Mouse (Mus musculus): ENCODE measurements around the gene Trdmt1. TPM values are rescaled to one million over a fixed set of nuclear protein-coding genes. Genes with fewer than 3 reads are reported as not detected.
A peak's percentile ranks its signal among the peaks of the same experiment; 100 is the strongest.

Trdmt1 gene
- polyA plus RNA-seq, 1 experiment from 2014 or later, result 6.6 TPM

GRCm38 (mm10) chr2:13548749-13549148 lies 4.3 kb upstream of the Trdmt1 start:
- ATAC-seq, result no peak
- WGBS (ENCODE audit: insufficient replicate concordance), result 71% methylated on average over 3 of the region's 3 CpGs
- Histone ChIP-seq H3K4me3 (no peak overlapping the region), H3K9ac (no peak overlapping the region), H3K9me3 (replicated peaks) (no peaks in the 10 kb centered on the region), H3K4me1 (peaks cover 15% of the 10 kb centered on the region), H3K27ac (no peak overlapping the region), H3K4me2 (no peak overlapping the region), H3K27me3 (replicated peaks) (no peaks in the 10 kb centered on the region), H3K36me3 (no peaks in the 10 kb centered on the region)

GRCm38 (mm10) chr2:13543519-13544124 lies 846 bp downstream of the Trdmt1 start:
- ATAC-seq, result peak; percentile 48
- Histone ChIP-seq H3K4me2 (peak overlapping the region; percentile 85), H3K4me1 (peaks cover 44% of the 10 kb centered on the region), H3K9ac (peak overlapping the region; percentile 79), H3K27ac (peak overlapping the region; percentile 96), H3K27me3 (replicated peaks) (no peaks in the 10 kb centered on the region), H3K9me3 (replicated peaks) (no peaks in the 10 kb centered on the region), H3K4me3 (peak overlapping the region; percentile 70), H3K36me3 (no peaks in the 10 kb centered on the region)
- 48% methylated on average over 8 of the region's 8 CpGs for WGBS (ENCODE audit: insufficient replicate concordance)

DNA sequence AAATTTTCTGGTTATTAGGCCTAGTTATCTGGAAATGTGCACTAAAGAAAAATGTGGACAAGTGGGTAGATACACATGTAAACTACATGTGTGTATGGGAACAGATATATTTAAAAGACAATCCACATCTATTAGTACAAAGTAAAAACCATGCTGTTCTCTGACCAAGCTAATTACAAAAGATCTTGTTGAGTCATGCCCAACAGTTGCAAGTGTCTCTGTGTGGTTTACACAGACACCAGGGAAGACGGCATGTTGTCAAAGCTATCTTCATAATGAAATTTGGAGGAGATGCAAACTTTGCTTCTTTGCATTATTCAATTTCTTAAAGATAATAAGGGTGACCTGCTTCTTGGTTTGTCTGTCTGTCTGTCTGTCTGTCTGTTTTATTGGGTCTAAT lies 4.6 kb downstream of the Trdmt1 start:
- WGBS (ENCODE audit: insufficient replicate concordance), result 44% methylated on average over 1 of the region's 1 CpGs
- Histone ChIP-seq H3K27me3 (replicated peaks) (no peaks in the 10 kb centered on the region), H3K4me3 (no peak overlapping the region), H3K27ac (peak overlapping the region; percentile 56; the same call in 1 of the 2 replicates), H3K4me1 (peaks cover 50% of the 10 kb centered on the region), H3K36me3 (no peaks in the 10 kb centered on the region), H3K9ac (no peak overlapping the region), H3K4me2 (no peak overlapping the region), H3K9me3 (replicated peaks) (no peaks in the 10 kb centered on the region)
- no peak for ATAC-seq

GRCm38 (mm10) chr2:13538704-13539377 lies 5.6 kb downstream of the Trdmt1 start:
- Histone ChIP-seq H3K9ac (peak overlapping the region; percentile 39; the same call in 1 of the 2 replicates), H3K4me1 (peaks cover 47% of the 10 kb centered on the region), H3K27ac (peak overlapping the region; percentile 56), H3K36me3 (no peaks in the 10 kb centered on the region), H3K4me3 (no peak overlapping the region), H3K27me3 (replicated peaks) (no peaks in the 10 kb centered on the region), H3K9me3 (replicated peaks) (no peaks in the 10 kb centered on the region), H3K4me2 (peak overlapping the region; percentile 45)
- 23% methylated on average over 6 of the region's 6 CpGs for WGBS (ENCODE audit: insufficient replicate concordance)
- ATAC-seq, result peak; percentile 66

GRCm38 (mm10) chr2:13538258-13538657 lies 6.2 kb downstream of the Trdmt1 start:
- Histone ChIP-seq H3K27ac (no peak overlapping the region; the same call in 1 of the 2 replicates), H3K9ac (no peak overlapping the region), H3K27me3 (replicated peaks) (no peaks in the 10 kb centered on the region), H3K4me2 (no peak overlapping the region), H3K4me3 (no peak overlapping the region), H3K9me3 (replicated peaks) (no peaks in the 10 kb centered on the region), H3K4me1 (peaks cover 44% of the 10 kb centered on the region), H3K36me3 (no peaks in the 10 kb centered on the region)
- ATAC-seq, result no peak
- 78% methylated on average over 2 of the region's 2 CpGs for WGBS (ENCODE audit: insufficient replicate concordance)

DNA sequence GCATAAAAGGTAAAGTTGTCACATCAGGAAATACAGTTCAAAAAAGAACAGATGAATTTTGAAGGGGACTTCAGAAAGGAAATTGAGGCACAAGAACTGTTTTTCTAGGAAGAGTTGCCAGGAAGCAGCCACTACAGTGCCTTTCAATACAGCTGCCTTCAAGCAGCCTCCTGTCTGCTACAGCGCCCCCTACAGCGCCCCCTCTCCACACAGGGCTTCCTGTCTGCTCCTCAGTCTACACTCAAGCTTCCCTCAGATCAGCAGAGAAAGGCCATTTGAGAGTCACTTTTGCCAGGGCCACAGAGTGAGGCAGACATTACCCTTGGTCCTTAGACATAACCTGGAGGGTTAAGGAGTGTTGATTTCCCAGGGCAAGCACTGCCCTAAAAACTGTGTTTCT lies 6.7 kb downstream of the Trdmt1 start:
- Histone ChIP-seq H3K4me1 (peaks cover 39% of the 10 kb centered on the region), H3K4me2 (no peak overlapping the region), H3K27ac (no peak overlapping the region; the same call in 1 of the 2 replicates), H3K36me3 (no peaks in the 10 kb centered on the region), H3K9me3 (replicated peaks) (no peaks in the 10 kb centered on the region), H3K9ac (no peak overlapping the region), H3K4me3 (no peak overlapping the region), H3K27me3 (replicated peaks) (no peaks in the 10 kb centered on the region)
- 19% methylated on average over 2 of the region's 2 CpGs for WGBS (ENCODE audit: insufficient replicate concordance)
- peak; percentile 64 for ATAC-seq

DNA sequence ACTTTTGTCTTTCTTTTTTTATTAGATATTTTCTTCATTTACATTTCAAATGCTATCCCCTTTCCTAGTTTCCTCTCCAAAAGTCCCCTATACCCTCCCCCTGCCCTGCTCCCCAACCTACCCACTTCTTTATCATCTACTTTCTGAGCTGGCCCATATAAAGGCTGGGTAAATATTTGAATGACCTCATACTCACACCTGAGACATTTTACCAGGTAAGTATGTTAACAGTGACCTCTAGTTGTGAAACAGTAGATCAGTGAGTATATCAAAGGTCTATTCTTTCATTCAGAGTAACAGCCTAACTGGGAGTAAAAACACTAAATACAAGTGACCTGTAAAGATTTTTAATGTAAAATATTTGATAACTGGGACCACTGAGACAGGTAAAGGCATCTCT lies 7.7 kb downstream of the Trdmt1 start:
- Histone ChIP-seq H3K36me3 (no peaks in the 10 kb centered on the region), H3K27me3 (replicated peaks) (no peaks in the 10 kb centered on the region), H3K9me3 (replicated peaks) (no peaks in the 10 kb centered on the region), H3K9ac (no peak overlapping the region), H3K4me2 (no peak overlapping the region), H3K4me3 (no peak overlapping the region), H3K4me1 (peaks cover 37% of the 10 kb centered on the region), H3K27ac (no peak overlapping the region)
- no peak for ATAC-seq

DNA sequence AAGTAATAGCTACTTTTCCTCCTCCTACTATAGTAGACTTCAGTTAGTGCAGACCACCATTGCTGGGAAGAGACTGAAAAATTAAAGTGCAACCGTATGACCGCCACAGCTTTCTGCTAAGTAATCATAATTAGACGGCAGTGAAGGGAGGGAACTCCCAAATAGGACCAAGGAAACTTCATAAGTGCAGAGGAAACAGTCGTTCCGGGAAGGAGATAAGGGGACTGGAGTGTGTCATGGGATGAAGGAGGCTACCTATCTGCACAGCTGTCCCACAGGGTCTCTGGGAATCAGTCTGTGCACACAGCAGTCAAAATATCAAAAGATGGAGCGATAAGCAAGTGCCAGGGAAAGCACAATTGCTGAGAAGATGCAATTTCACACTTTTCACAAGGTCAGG lies 13.8 kb downstream of the Trdmt1 start:
- no peaks in the 10 kb centered on the region for H3K36me3 ChIP-seq
- H3K4me1 ChIP-seq, result peaks cover 38% of the 10 kb centered on the region
- no peaks in the 10 kb centered on the region for H3K27me3 ChIP-seq (replicated peaks)
- no peak for ATAC-seq
- no peak overlapping the region for H3K4me2 ChIP-seq
- H3K9me3 ChIP-seq (replicated peaks), result no peaks in the 10 kb centered on the region
- WGBS (ENCODE audit: insufficient replicate concordance), result 67% methylated on average over 6 of the region's 6 CpGs
- no peak overlapping the region for H3K27ac ChIP-seq
- H3K9ac ChIP-seq, result no peak overlapping the region
- no peak overlapping the region for H3K4me3 ChIP-seq

DNA sequence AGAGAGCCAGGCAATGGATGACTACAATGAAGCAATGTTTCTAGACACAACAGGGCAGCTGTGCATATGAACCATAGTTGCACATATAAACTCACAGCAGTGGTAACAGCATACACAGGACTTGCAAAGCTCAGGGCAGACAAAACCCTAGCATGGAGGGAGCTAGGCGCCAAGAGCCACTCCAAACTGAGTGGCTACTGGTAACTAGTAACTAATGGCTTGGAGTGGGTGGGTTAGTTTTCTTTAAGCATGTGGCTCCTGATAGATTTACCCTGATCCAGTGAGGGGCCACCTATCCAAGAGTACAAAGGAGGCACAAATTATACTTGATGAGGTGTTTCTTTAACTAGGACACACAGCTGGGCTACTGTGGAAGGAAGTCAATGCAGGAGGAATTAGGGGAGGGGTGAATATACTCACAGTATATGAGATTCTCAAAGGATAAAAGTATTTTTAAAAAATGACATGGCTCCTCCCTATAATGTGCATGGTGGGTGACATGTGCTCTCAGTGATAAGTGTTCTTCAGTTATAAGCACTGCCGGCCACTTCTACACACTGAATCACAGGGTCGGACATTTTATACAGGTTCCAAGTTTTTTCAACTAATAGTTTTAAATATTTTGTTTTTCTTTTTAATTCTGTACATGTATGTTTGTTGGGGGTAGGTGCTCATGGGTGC lies 15.1 kb downstream of the Trdmt1 start:
- no peak overlapping the region for H3K9ac ChIP-seq
- no peak overlapping the region for H3K4me3 ChIP-seq
- ATAC-seq, result peak; percentile 81
- H3K4me1 ChIP-seq, result peaks cover 40% of the 10 kb centered on the region
- H3K9me3 ChIP-seq (replicated peaks), result no peaks in the 10 kb centered on the region
- no peak overlapping the region for H3K27ac ChIP-seq
- no peaks in the 10 kb centered on the region for H3K36me3 ChIP-seq
- WGBS (ENCODE audit: insufficient replicate concordance), result 53% methylated on average over 3 of the region's 3 CpGs
- no peak overlapping the region for H3K4me2 ChIP-seq
- no peaks in the 10 kb centered on the region for H3K27me3 ChIP-seq (replicated peaks)

DNA sequence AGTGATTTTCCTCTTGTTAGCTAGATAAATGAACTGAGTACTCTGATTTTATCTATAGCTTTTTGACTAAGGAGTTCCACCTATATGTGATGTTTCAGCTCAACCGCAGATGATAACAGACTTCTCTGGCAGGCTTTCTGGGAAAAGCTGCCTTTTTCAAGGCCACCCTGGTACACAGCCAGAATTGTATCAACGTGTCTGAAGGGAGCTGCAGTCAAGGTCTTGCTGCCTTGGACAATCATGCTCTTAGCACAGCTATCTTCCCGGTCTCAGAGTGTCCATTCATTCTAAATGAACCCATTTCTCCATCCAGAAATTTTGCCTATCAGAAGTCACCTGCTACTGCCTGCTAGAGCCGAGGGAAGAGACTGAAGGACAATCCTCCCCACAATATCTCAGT lies 16.9 kb downstream of the Trdmt1 start:
- no peaks in the 10 kb centered on the region for H3K9me3 ChIP-seq (replicated peaks)
- no peaks in the 10 kb centered on the region for H3K27me3 ChIP-seq (replicated peaks)
- peak overlapping the region; percentile 40; the same call in 1 of the 2 replicates for H3K27ac ChIP-seq
- H3K36me3 ChIP-seq, result no peaks in the 10 kb centered on the region
- no peak overlapping the region for H3K9ac ChIP-seq
- 55% methylated on average over 4 of the region's 4 CpGs for WGBS (ENCODE audit: insufficient replicate concordance)
- no peak overlapping the region for H3K4me2 ChIP-seq
- peaks cover 56% of the 10 kb centered on the region for H3K4me1 ChIP-seq
- ATAC-seq, result no peak
- H3K4me3 ChIP-seq, result no peak overlapping the region

DNA sequence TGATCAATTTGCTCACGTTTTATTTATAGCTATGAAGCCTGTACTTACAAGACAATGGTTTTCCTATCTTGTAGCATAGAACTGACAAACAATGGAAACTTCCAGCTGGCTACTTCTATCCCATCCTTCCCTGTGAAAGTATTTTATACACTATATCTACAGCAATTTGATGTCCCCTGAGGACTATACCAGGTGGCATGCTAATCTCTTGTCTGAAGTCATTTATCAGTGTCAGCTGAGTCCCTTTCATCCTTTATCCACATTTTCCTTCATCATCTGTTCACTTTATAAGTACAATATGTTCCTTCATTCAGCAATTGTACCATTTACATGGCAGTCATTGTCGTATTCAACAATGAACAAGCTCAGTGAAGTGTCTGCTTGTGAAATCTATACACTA lies 17.3 kb downstream of the Trdmt1 start:
- no peak overlapping the region for H3K4me3 ChIP-seq
- no peak overlapping the region for H3K9ac ChIP-seq
- WGBS (ENCODE audit: insufficient replicate concordance), result 60% methylated on average over 2 of the region's 2 CpGs
- H3K4me2 ChIP-seq, result no peak overlapping the region
- no peaks in the 10 kb centered on the region for H3K36me3 ChIP-seq
- no peak for ATAC-seq
- no peak overlapping the region for H3K27ac ChIP-seq
- H3K27me3 ChIP-seq (replicated peaks), result no peaks in the 10 kb centered on the region
- H3K9me3 ChIP-seq (replicated peaks), result no peaks in the 10 kb centered on the region
- peaks cover 59% of the 10 kb centered on the region for H3K4me1 ChIP-seq

GRCm38 (mm10) chr2:13526205-13526604 lies 18.3 kb downstream of the Trdmt1 start:
- Histone ChIP-seq H3K9ac (no peak overlapping the region), H3K27ac (no peak overlapping the region), H3K9me3 (replicated peaks) (no peaks in the 10 kb centered on the region), H3K4me1 (peaks cover 62% of the 10 kb centered on the region), H3K4me2 (no peak overlapping the region), H3K27me3 (replicated peaks) (no peaks in the 10 kb centered on the region), H3K36me3 (no peaks in the 10 kb centered on the region), H3K4me3 (no peak overlapping the region)
- ATAC-seq, result no peak
- WGBS (ENCODE audit: insufficient replicate concordance), result 75% methylated on average over 2 of the region's 2 CpGs

All from liver, embryonic 12.5 days (tissue).